Mouse (Mus musculus) embryonic stem cell, embryonic (primary cell): ENCODE data around the gene Shc2.

Experiments
- CTCF ChIA-PET, 4 experiments: fragments of 300-600 bp in 2 of 4; fragments of 350-600 bp in 2 of 4; sonication (Branson Sonifier 250); formaldehyde crosslinking; loops; one replicate each; lab custom pipeline; 2022; ENCODE audit warnings: inconsistent platforms in 2 of 4; lab: Charles Lee
- POLR2A ChIA-PET, 4 experiments: fragments of 300-600 bp in 2 of 4; fragments of 350-600 bp in 2 of 4; sonication (Branson Sonifier 250); formaldehyde crosslinking; loops; one replicate each; lab custom pipeline; 2022; ENCODE audit warnings: antibody characterized with exemption in 4 of 4, inconsistent platforms in 1 of 4; lab: Charles Lee

The Shc2 gene

DNA sequence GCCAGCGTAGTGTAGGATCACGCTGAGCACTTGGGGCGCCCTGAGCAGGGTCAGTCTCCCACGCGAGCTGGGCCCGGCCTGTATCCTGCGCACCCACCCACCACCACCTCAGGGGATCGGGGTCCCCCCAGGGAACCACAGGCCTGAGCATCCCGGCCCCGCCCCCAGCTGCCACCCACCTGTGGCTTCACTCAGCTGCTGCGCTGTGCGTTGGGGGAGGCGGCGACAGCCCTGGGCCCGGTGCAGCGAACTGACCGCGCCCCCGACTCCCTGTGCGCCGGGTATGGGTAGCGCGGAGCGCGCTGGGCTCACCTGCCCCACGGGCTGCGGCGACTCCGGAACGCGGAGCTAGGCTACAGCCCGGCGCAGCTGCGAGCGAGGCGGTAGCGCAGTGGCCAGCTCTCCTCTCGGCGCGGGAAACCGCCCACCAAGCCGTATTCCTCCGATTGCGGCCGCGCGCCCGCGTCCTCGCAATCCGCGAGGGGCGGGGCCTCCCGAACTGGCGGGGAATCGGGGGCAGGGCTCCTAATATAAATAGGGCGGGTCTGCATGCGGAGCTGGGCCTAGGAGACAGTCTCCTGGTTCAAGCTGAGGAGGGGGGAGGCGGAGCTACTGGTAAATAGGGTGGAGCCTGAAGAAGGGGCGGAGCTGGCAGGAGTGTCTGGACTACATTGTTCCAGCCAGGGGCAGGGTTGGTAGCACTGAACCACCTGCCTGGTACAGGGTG is 24.0 kb downstream of the Shc2 start, which contains the start of gene C2cd4c:
TSS of gene C2cd4c (minus strand) at position 448 of the 727 bp plus-strand sequence.
- ChIA-PET POLR2A (interaction anchor here in 3 of 4 experiments (0.6 to 2.3 kb wide), 56 partner anchors 10 to 1604 kb away, joined by 3 to 14 read pairs (median 4); partner anchors contain the start of genes Cdc34 (in 3 of the 3), Madcam1 (in 2 of the 3), Pdxk (in 2 of the 3) and Bsg (in 1 of the 3)), CTCF (interaction anchor here in 3 of 4 experiments (0.6 to 1.7 kb wide), 32 partner anchors 10 to 321 kb away, joined by 3 to 25 read pairs (median 3); partner anchors contain the start of genes Madcam1 (in 2 of the 3), Bsg (in 1 of the 3), Mier2 (in 1 of the 3) and Shc2 (in 1 of the 3))

DNA sequence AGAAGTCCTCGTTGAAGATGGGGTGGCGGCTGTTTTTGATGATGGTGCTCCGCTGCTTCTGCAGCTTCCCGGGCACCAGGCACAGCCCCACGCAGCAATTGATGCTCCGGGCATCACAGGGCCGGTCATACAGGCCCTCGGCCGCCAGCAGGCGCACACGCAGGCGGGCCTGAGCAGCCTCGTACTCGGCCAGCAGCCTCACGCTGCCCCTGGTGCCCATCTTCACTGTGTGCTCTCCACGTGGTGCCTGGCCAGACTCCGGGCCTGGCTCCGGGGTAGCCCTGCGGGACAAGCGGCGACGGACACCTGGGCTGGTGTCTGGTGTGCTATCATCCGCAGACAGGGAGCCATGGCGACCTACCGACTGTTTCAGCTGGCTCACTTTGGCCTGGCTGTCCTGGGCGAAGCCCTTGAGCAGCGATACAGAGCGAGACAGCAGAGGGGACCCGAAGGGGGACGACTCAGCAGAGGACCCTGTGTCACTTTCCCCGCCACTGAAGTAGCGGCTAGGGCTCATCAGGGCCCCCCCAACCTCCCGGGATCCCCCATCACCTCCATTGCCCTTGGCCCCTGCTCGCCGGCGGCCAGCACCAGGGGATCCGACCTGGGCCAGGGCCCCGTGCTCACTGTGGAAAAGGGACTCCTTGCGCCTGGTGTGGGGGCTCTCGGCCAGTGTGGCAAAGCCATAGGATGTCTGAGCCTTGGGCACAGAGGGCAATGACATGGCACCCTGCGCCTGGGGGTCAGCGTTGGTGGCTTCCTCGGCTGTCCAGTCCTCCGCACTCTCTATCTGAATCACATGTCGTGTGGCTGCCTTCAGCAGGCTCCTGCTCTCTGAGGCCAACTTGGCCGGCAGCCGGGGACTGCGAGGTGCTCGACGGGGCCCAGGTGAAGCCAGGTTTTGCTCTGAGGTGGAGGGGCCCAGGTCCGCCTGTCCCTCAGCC is 25.3 kb downstream of the Shc2 start:
- ChIA-PET POLR2A (interaction anchor here in 3 of 4 experiments (0.6 to 2.0 kb wide), 14 partner anchors 9 to 168 kb away, joined by 3 to 14 read pairs (median 4); partner anchors contain the start of genes Cdc34 (in 1 of the 3) and Gzmm (in 1 of the 3)), CTCF (interaction anchor here in 2 of 4 experiments (0.6 to 1.7 kb wide), 6 partner anchors 17 to 223 kb away, joined by 3 to 18 read pairs (median 4); no protein-coding TSS in a partner anchor)

GRCm38 (mm10) chr10:79611296-79611695 is 26.4 kb downstream of the Shc2 start:
- ChIA-PET CTCF (interaction anchor here in 3 of 4 experiments (0.5 to 1.7 kb wide), 5 partner anchors 16 to 169 kb away, joined by 3 to 18 read pairs (median 4); partner anchors contain the start of genes Bsg (in 1 of the 3) and Odf3l2 (in 1 of the 3)), POLR2A (interaction anchor here in 2 of 4 experiments (0.7 to 2.0 kb wide), 10 partner anchors 8 to 244 kb away, joined by 3 to 6 read pairs (median 4); partner anchors contain the start of gene Gzmm (in 1 of the 2))

DNA sequence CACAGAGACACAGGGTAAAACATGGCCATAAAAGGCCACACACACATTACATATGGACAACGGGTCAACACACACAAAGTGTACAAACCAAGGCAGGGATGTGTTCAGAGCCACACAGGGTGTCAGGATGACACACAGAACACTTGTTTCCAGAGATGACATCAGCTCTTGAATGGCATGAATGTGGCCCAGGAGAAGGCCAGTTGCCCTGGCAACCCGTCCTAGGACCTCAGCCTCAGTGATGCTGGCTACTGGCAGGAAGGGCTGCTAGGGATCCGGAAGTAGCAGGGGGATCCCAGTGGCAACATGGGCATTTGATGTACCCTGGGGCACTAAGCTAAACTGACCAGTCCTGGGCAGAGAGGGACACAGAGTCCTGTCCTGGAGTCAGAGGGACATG is 28.4 kb downstream of the Shc2 start:
- CTCF ChIA-PET: interaction anchor here in 1 of 4 experiments (0.6 kb wide), 1 partner anchor 49 kb away, joined by 6 read pairs; no protein-coding TSS in a partner anchor
- POLR2A ChIA-PET: interaction anchor here in 3 of 4 experiments (0.6 to 1.7 kb wide), 6 partner anchors 13 to 1346 kb away, joined by 3 to 5 read pairs (median 3); no protein-coding TSS in a partner anchor

GRCm38 (mm10) chr10:79607892-79608291 is 29.8 kb downstream of the Shc2 start:
- CTCF ChIA-PET: interaction anchor here in 3 of 4 experiments (0.6 to 2.0 kb wide), 7 partner anchors 11 to 204 kb away, joined by 3 to 11 read pairs (median 3); partner anchors contain the start of gene Madcam1 (in 1 of the 3)
- POLR2A ChIA-PET: interaction anchor here in 3 of 4 experiments (0.6 to 1.7 kb wide), 5 partner anchors 9 to 74 kb away, joined by 3 to 4 read pairs (median 3); partner anchors contain the start of gene Cdc34 (in 1 of the 3)

GRCm38 (mm10) chr10:79606537-79606936 is 31.2 kb downstream of the Shc2 start:
- CTCF ChIA-PET: no interaction called here
- POLR2A ChIA-PET: interaction anchor here in 1 of 4 experiments (0.6 kb wide), 1 partner anchor 561 kb away, joined by 6 read pairs; no protein-coding TSS in a partner anchor

DNA sequence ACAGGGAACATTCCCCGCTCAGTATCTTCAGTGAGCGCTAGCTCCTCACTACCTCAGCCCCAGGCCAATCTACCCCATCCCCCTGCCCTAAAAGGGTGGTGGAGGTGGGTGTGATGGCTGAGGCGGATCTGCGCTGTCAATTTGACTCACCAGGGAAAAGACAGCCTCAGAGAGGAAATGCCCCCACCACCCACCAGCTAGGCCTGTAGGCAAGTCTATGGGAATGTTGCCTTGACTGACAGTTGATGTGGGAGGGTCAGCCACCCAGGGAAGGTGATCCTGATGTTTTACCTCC is 39.8 kb downstream of the Shc2 start:
- CTCF ChIA-PET: interaction anchor here in 3 of 4 experiments (1.0 to 4.3 kb wide), 6 partner anchors 10 to 67 kb away, joined by 3 to 135 read pairs (median 27); partner anchors contain the start of genes Madcam1 (in 2 of the 3), Odf3l2 (in 2 of the 3) and C2cd4c (in 1 of the 3)
- POLR2A ChIA-PET: interaction anchor here in 2 of 4 experiments (0.9 to 3.0 kb wide), 3 partner anchors 14 to 54 kb away, joined by 4 to 12 read pairs (median 6); no protein-coding TSS in a partner anchor

GRCm38 (mm10) chr10:79597051-79597935 is 40.4 kb downstream of the Shc2 start:
- ChIA-PET CTCF (interaction anchor here (0.6 to 4.3 kb wide), 13 partner anchors 11 to 183 kb away, joined by 3 to 135 read pairs (median 4); partner anchors contain the start of genes Madcam1 (in 2 of the 4), Odf3l2 (in 2 of the 4), C2cd4c (in 1 of the 4) and Mier2 (in 1 of the 4)), POLR2A (interaction anchor here in 3 of 4 experiments (0.6 to 3.0 kb wide), 9 partner anchors 12 to 571 kb away, joined by 3 to 12 read pairs (median 5); partner anchors contain the start of genes C2cd4c (in 1 of the 3) and Odf3l2 (in 1 of the 3))

- ChIA-PET POLR2A (interaction anchor here (0.6 to 3.0 kb wide), 27 partner anchors 11 to 1586 kb away, joined by 3 to 14 read pairs (median 4); partner anchors contain the start of genes C2cd4c (in 2 of the 4), Odf3l2 (in 2 of the 4), Bsg (in 1 of the 4) and Madcam1 (in 1 of the 4)), CTCF (interaction anchor here (0.5 to 4.3 kb wide), 67 partner anchors 9 to 1131 kb away, joined by 3 to 135 read pairs (median 6); partner anchors contain the start of genes Odf3l2 (in 3 of the 4), C2cd4c (in 2 of the 4), Madcam1 (in 2 of the 4) and Tpgs1 (in 2 of the 4))
These were observed 42.2 kb downstream of the Shc2 start for GRCm38 (mm10) chr10:79595590-79595929.

DNA sequence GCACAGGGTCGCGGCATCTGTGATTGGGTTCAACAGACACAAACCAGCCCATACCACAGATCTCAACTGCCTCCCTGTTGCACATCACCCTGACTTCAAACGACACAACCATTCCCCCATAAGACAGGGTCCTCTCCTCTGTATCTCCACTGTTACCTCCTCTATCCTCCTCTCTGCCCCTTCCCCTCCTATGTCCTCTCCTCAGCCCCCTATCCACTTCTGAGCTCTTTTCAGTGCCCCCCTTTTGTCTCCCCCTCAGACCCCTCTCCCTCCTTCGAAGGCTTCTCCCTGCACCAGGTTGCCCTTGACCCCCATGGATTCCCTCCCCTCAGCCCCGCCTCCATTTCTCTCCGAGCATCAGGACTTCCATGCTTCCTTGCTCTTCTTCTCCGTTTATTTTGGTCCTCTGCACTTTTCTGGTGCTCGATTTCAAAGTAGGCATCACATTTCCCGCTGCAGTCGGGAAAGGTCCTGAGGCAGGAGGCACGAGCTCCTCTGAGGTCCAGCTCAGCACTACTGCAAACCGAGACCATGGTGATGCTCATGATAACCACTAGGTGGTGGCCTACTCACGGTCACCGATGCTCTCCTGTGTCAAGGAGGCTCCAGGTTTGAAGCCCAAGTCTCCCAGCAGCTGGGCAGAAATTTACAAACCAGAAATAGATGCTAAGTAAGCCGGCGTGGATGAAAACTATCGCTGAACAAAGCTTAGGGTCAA is 42.7 kb downstream of the Shc2 start:
- POLR2A ChIA-PET: interaction anchor here (0.6 to 3.0 kb wide), 31 partner anchors 10 to 1585 kb away, joined by 3 to 14 read pairs (median 3); partner anchors contain the start of genes C2cd4c (in 2 of the 4), Odf3l2 (in 2 of the 4), Bsg (in 1 of the 4) and Madcam1 (in 1 of the 4)
- CTCF ChIA-PET: interaction anchor here (0.5 to 4.3 kb wide), 85 partner anchors 8 to 1130 kb away, joined by 3 to 135 read pairs (median 4); partner anchors contain the start of genes C2cd4c (in 3 of the 4), Madcam1 (in 3 of the 4), Odf3l2 (in 3 of the 4) and Theg (in 2 of the 4)

DNA sequence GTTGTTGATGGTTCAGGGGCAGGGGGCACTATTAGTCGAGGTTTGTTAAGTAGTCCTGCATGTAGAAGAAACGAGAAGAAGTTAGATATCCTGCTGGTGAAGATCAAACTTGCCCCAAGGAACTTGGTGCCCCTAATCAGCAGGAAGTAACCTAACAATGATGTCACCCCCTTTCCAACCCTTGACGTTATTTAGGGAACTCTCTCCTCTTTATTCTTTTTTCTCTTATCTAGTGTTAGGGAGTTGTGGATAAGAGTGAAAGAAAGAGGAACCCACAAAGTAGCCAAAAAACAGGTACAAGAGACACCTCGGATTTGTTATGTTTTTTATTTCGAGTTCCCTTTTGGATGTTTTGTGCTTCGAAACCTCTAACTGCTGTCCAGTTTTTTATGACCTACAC is 43.6 kb downstream of the Shc2 start:
- CTCF ChIA-PET: interaction anchor here (1.0 to 4.3 kb wide), 10 partner anchors 7 to 79 kb away, joined by 3 to 135 read pairs (median 8); partner anchors contain the start of genes Madcam1 (in 2 of the 4), C2cd4c (in 1 of the 4), Odf3l2 (in 1 of the 4) and Theg (in 1 of the 4)
- POLR2A ChIA-PET: interaction anchor here in 1 of 4 experiments (1.7 kb wide), 1 partner anchor 71 kb away, joined by 6 read pairs; no protein-coding TSS in a partner anchor

DNA sequence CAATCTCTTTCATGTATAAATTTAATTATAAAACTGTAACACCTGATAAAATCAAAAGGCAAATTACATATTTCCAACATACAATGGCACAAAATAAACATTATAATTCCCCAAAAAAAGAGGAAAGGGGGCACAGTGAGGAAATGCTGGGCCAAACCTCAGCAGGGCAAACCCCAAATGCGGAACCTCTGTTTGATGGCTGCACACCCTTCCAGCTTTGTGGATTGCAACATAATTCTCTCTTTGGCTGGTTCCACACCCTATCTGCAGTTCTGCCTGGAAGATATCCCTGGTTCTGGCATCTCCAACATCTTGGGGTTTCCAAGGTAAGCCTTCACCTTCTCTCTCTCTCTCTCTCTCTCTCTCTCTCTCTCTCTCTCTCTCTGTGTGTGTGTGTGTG is 47.0 kb downstream of the Shc2 start:
- CTCF ChIA-PET: no interaction called here
- POLR2A ChIA-PET: no interaction called here

DNA sequence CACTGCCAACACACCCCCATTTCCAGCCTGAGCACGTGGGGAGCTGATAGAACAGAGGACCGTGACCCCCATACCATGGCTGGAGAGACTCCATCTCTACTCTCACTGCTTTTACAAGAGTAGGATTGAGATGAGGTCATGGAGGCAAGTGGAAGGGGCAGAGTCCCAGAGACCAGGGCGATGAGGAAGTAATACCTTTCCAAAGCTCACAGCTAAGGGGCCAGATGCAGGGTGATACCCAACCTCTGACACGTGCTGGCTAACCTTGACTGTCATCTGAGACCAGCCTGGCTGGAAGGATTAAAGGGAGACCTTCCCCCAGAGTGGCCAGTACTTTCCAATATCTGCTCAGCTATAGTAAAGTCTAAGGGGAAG is 50.0 kb downstream of the Shc2 start:
- CTCF ChIA-PET: no interaction called here
- POLR2A ChIA-PET: no interaction called here

- CTCF ChIA-PET: interaction anchor here in 2 of 4 experiments (0.7 to 1.0 kb wide), 2 partner anchors 8 kb away, joined by 3 to 4 read pairs; no protein-coding TSS in a partner anchor
- POLR2A ChIA-PET: interaction anchor here in 1 of 4 experiments (1.0 to 1.3 kb wide), 2 partner anchors 83 to 84 kb away, joined by 3 read pairs; no protein-coding TSS in a partner anchor
These were observed 50.5 kb downstream of the Shc2 start, which contains the start of gene Theg for GRCm38 (mm10) chr10:79587061-79587751. Gene Theg, minus strand, starts transcription at chr10:79587331.
